Mouse (Mus musculus): Measurements from ENCODE around the gene Esd. TPM values are rescaled to one million over a fixed set of nuclear protein-coding genes. Genes with fewer than 3 reads are reported as not detected.

Gene Esd
- 10 to 100 TPM; 90.1 to 95.5 (median 91.4) TPM for total RNA-seq (2022)

GRCm38 (mm10) chr14:74732079-74732783 is at the start of gene Esd:
TSS of gene Esd (plus strand) at chr14:74732297.
- peak; percentile 63 to 90 for DNase-seq (ENCODE audit: low spot score in 2 of 2)

DNA sequence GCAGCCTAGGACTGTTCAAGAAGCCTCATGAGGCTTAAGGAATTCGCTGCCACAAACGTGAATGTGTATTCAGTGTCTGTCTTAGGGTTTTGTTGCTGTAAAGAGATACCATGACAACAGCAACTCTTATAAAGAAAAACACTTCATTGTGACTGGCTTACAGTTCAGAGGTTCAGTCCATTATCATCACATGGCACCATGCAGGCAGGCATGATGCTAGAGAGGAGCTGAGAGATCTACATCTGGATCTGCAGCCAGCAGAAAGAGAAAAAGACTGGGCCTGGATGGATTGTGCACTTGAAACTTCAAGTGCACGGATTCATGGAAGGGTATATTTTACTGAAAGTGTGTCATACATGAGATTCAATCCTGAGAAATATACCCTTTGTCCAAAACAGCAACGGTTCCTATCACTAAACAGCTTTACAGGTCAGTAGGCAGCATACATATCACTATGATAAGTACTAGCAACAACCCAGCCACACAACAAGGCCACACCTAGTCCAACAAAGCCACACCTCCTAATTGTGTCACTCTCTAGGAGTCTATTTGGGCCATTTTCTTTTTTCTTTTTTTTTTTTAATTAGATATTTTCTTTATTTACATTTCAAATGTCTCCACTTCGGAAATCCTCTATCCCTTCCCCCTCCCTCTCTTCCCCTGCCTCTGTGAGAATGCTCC is 47.7 kb upstream of the Esd start:
- DNase-seq (ENCODE audit: low spot score in 2 of 2), result no peak

DNA sequence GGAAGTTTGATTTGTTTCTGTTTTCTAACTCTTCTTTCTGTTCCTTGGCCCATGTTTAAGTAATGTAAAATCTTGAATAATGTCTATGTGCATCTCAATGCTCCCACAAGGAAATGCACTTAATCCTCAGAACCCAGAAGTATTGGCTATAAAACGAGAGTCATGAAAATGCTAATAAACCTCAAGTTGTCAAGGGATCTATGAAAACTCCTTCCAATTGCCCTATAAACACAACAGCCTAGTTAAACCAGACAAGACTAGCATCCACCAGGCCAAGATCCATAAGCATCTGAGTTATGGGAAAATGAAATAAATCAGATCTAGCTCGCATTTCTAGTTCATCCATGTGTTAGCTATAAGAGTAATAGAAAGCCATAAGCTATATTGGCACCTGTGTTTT is 40.1 kb upstream of the Esd start:
- DNase-seq (ENCODE audit: low spot score in 2 of 2), result no peak

DNA sequence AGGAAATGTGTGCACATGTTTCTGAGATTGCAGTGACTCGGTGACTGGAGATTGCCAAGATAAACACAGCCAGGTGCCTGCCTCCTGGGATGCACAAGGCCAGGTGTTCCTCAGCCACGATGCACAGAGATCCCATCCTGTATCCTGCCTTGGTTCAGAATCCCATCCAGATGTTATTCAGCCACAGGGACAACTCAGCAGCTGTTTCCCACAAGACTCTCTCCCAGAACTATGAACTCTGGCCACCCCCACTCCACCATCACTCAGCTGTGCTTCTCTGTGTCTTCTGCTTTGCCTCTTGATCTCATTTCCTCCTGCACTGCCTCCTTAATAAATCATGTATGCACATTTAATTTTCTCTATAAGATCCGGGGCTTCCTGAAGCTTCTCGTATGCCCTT is 35.3 kb upstream of the Esd start:
- DNase-seq (ENCODE audit: low spot score in 2 of 2), result no peak

DNA sequence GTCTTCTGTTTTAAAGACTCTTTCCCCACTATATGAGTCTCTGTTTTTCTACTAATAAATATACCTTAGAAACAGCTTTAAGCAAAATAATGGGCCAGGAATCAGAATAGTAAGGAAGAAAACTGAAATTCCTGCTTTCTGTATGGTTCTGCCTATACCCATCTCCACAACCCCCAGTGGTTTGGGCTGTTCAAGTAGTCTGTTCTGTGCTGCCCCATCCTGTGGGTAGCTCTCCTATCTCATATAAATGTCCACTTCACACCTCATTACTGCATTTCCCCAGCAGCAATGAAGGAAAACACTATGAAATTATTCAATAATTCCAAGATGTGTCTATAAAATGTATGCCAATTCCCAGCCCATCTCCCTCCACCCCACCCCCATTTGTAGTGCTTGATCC is 34.7 kb upstream of the Esd start:
- DNase-seq (ENCODE audit: low spot score in 2 of 2), result no peak

DNA sequence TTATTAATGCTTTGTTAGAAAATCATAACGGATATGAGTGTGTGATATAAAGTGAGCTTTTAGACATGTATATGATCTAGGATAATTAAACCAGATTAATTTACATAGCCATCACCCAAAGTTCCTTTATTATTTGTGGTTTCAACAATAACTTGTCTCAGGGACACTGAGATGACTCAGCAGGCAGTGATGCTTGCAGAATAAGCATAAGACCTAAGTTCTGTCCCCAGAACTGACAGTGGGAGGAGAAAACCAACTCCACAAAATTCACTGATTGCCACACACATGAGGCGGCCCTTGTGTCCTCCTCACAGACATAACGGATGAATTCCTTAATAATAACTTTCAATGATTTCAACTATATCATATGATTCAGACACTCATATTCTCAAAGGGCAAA is 32.9 kb upstream of the Esd start:
- no peak for DNase-seq (ENCODE audit: low spot score in 2 of 2)

- DNase-seq (ENCODE audit: low spot score in 2 of 2), result no peak
Measured at GRCm38 (mm10) chr14:74703930-74704329, 28.2 kb upstream of the Esd start.

- no peak for DNase-seq (ENCODE audit: low spot score in 2 of 2)
Measured at GRCm38 (mm10) chr14:74709054-74709453, 23.0 kb upstream of the Esd start.

GRCm38 (mm10) chr14:74723541-74723940 is 8.6 kb upstream of the Esd start:
- DNase-seq (ENCODE audit: low spot score in 2 of 2), result no peak

DNA sequence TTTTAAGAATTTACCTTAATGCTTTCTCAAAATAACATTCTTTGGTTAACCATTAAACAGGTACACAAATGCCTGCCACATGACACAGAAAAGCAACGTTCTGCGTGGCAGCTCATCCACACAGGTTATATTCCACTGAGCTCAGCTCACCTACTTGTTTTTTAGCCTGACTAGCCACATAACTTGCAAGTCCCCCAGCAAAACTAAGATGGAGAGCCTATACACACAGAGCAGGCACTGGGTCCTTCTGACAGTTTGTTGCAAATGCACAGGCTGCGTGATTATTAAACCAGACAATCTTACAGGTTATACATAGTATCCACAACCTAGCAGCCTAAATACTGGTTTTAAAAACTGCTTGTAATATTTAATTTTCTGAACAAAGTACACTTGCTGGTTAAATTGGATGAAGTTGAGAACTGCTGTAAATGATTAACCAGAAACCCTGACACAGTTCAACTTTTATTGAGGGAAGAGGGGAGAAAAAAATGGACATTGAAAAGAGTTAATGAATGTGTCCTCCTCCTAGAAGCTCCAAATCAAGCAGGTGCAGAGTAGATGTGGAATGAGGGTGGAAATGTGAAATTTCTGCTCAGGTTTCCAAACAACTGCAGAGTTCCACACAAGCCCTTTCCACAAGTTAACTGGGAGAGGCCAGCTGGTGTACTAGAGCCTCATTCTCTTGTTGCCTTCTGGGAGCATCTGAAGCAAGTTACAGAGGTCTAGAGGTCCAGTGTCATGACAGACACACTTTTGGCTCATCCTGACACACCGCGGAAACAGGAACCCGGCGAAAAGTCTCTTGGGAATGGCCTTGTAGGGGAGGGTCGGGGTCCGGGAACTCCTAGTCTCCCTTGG is 647 bp upstream of the Esd start:
- DNase-seq (ENCODE audit: low spot score in 2 of 2), result no peak

DNA sequence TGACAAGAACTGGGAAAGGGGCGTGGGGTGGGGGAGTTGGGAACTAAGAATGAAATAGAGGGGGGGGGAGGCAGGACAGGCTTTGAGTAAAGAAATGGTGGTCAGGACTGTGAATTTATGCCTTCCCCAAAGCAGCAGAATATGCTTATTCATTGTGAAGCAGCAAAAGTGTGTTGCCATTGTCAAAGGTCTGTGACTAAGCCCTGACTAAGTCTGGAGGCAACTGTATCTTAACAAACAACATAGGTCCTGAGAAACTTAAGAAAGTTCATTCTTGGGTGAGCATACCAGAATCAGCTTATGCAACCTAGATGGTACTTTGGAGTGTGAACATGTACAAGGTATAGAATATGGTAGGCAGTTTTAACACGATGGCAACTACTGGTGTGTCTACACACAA is 1.3 kb downstream of the Esd start:
- DNase-seq (ENCODE audit: low spot score in 2 of 2), result no peak

DNA sequence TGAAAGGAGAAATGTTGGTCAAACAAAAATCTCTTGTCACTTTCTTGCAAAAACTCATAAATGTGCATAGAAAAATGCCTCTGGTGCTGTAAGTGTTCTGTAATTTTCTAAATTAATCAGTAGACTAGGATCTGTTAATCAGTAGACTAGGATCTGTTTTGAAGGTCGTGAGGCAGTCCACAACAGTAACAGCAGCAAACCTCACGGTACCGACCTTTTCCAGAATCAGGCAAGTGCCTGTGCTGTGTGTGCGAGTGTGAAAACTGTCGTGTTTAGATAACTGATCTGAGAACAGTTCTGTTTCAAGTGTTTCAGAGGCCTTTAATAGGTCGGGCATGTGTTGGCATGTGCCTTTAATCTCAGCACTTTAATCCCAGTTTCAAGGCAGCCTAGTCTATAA is 3.4 kb downstream of the Esd start:
- DNase-seq (ENCODE audit: low spot score in 2 of 2), result no peak

GRCm38 (mm10) chr14:74736850-74737249 is 4.8 kb downstream of the Esd start:
- no peak for DNase-seq (ENCODE audit: low spot score in 2 of 2)

DNA sequence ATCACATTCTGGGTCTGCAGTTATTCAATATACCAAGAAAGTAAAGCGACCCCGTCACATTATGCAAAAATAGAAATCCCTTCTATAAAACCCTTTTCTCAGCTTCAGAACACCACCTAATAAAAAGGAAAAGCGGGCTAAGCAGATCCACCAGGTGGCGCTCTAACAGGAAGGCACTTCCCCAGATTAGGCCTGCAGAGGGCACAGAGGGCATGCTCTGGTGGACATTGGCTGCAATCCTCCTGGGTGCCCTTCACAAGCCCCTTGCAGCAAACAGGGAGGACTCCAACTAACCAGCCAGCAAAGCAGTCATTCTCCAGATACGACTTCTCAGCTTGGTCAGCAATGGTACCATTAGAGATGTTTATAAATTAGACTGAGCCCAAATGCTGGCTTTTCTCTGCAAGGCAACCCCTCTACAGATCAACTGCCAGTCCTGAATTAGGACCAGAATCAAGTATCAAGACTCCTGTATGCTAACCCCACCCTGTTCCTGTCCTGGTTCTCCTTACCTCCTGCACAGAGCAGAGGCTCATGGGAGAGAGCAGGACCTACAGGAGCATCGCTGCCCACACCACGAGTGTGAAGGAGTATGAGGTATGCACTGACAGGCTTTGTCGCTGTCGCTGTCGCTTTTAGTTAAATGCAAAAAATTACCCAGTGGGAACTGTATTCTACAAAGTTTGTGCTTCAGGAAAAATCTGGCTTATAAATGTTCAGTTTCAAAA is 32.3 kb downstream of the Esd start:
- peak in 1 of 2 experiments; percentile 62 for DNase-seq (ENCODE audit: low spot score in 2 of 2)

GRCm38 (mm10) chr14:74767892-74768291 is 35.8 kb downstream of the Esd start:
- DNase-seq (ENCODE audit: low spot score in 2 of 2), result no peak

- no peak for DNase-seq (ENCODE audit: low spot score in 2 of 2)
Measured at GRCm38 (mm10) chr14:74774046-74774619, 42.0 kb downstream of the Esd start.

DNA sequence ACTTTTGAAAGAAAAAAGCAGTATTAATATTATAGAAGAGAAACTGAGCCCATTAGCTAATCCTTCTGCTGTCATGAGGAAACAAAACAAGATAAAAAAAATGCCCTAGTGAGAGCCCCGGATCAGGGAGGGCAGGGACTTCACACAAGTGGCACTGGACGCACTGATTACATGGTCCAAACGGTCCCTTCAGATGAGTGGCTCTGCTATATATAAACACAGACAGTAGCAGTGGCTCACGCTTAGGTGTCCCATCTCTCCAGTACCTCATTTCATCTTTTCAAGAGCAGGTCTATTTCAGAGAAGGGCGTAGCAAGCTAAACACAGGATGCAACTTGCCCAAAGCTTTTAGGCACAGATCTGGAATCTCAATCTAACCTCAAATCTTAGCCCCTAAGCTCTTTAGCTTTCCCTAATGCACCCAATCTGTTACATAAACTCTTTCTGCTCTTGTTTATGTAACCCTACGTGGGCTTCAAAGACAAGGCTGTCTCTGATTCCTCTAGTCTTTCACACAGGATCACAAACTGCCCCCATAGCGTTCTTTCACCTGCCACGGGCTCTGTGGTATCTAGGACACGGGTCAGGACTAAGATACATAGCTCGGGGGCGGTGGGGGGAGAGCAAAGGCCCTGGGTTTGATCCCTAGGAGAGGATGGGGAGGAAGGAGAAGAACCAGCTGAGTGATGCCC is 52.3 kb downstream of the Esd start:
- no peak for DNase-seq (ENCODE audit: low spot score in 2 of 2)

DNA sequence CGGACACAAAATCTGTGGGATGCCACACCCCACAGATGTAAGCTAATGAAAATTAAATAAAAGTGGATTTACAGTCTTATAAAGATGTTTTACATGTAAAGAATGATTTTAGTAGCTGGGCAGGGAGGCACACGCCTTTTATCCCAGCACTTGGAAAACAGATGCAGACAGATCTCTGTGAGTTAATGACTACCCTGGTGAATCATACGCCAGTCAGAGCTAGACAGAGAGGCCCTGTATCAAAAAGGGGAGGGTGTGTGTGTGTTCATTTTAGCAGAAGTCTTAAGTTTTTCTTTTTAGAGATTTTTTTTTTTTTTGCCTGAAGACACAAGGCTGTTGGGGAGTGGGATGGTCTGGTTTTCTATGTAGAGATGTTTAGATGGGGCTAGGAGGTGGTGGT is 55.6 kb downstream of the Esd start:
- DNase-seq (ENCODE audit: low spot score in 2 of 2), result no peak

GRCm38 (mm10) chr14:74788766-74789165 is 56.7 kb downstream of the Esd start:
- no peak for DNase-seq (ENCODE audit: low spot score in 2 of 2)

- DNase-seq (ENCODE audit: low spot score in 2 of 2), result no peak
Measured at GRCm38 (mm10) chr14:74790535-74790934, 58.4 kb downstream of the Esd start.

DNA sequence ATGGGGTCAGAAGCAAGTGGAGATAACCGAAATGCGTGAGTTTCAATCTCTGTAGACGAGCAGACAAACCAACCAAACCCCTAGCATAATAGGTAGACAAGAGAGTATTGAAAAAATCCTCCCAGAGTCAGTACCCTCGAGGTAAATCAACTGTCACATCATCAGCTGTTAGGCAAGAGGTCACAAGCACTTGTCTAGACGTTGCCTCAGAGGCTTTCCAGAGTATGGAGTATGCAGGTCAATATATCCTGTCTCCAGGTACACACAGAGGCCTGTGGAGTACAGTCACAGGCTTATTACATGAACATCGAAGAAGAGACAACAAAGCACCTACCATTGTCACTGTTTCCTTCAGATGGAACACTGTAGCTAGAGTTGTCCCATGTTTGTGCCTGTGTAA is 60.7 kb downstream of the Esd start:
- DNase-seq (ENCODE audit: low spot score in 2 of 2), result no peak
